In genomic region chr2:32251791-32252527, GRCm38 (mm10) we compare ENCODE assay signal across 13 mouse cellular contexts. TPM values are rescaled to one million over a fixed set of nuclear protein-coding genes. Genes with fewer than 3 reads are reported as not detected.
A peak's percentile ranks its signal among the peaks of the same experiment; 100 is the strongest.
DNase-seq lines count a peak whose midpoint lies in the region; ATAC-seq lines count a peak whose summit lies in the region.
"Had no signal": no experiment of that assay in that cellular context is flagged by ENCODE, and none has a peak within 500 bp of the region (broad histone marks: within the 10 kb centered on the region; RNA-seq: fewer than 3 reads in every experiment).

No protein-coding gene starts in this region.

- peaks cover 18% of the 10 kb centered on the region; the same call in 1 of the 2 replicates for H3K36me3 ChIP-seq in forebrain, embryonic 11.5 days (ENCODE audit: control insufficient read depth, insufficient read depth, low read length)

- H3K9me3 ChIP-seq in forebrain, embryonic 11.5 days (ENCODE audit: control insufficient read depth, low read length), result no peaks in the 10 kb centered on the region
- H3K9me3 ChIP-seq: heart, embryonic 15.5 days; hindbrain, embryonic 13.5 days had no signal

- H3K4me3 ChIP-seq in forebrain, embryonic 11.5 days (ENCODE audit: low read depth, low read length), result no peak overlapping the region
- H3K4me3 ChIP-seq: heart, embryonic 15.5 days; hindbrain, embryonic 13.5 days; megakaryocyte, embryonic 14.5 days had no signal

- no peaks in the 10 kb centered on the region for H3K27me3 ChIP-seq in forebrain, embryonic 11.5 days (ENCODE audit: control insufficient read depth, insufficient read depth, low read length)
- H3K27me3 ChIP-seq: heart, embryonic 15.5 days; hindbrain, embryonic 13.5 days; megakaryocyte, embryonic 14.5 days had no signal

- H3K4me2 ChIP-seq in forebrain, embryonic 11.5 days (ENCODE audit: low read depth, low read length, severe bottlenecking), result no peak overlapping the region
- H3K4me2 ChIP-seq: heart, embryonic 15.5 days; hindbrain, embryonic 13.5 days had no signal

- H3K27ac ChIP-seq in forebrain, embryonic 11.5 days (ENCODE audit: low read depth, low read length), result no peak overlapping the region
- H3K27ac ChIP-seq: heart, embryonic 15.5 days; hindbrain, embryonic 13.5 days; kidney, postnatal 0 days had no signal

- DNase-seq in adrenal gland, postnatal 10 days, result peak; percentile 68
- no peak for DNase-seq in adrenal gland, adult 18-20 months (ENCODE audit: low spot score in 2 of 2)
- DNase-seq in kidney, postnatal 25 days, result peak; percentile 35 to 66
- no peak for DNase-seq in kidney, postnatal 4 days
- peak; percentile 68 for DNase-seq in gastrocnemius, postnatal 25 days
- DNase-seq in skeletal muscle tissue, adult 2 months (ENCODE audit: low read depth, low spot score), result peak; percentile 76
- no peak for DNase-seq in forebrain, embryonic 11.5 days (ENCODE audit: low spot score)
- no peak for DNase-seq in left cerebral cortex, adult 8-10 months (ENCODE audit: low spot score in 2 of 2)
- DNase-seq: thymus, adult 18-20 months had no signal

- 89% methylated on average over 12 of the region's 12 CpGs for WGBS in forebrain, embryonic 11.5 days

- no peaks in the 10 kb centered on the region for H3K4me1 ChIP-seq in forebrain, embryonic 11.5 days (replicated peaks; ENCODE audit: control insufficient read depth, insufficient read depth, low read length)
- H3K4me1 ChIP-seq: heart, embryonic 15.5 days; hindbrain, embryonic 13.5 days had no signal

- ATAC-seq in forebrain, embryonic 11.5 days (replicated peaks; ENCODE audit: low FRiP score), result no peak

- H3K9ac ChIP-seq in forebrain, embryonic 11.5 days (ENCODE audit: low read length), result no peak overlapping the region
- H3K9ac ChIP-seq: heart, embryonic 15.5 days; hindbrain, embryonic 13.5 days had no signal

RNA-seq across cellular contexts. Expression of gene Uck1, which starts 8.0 kb away (rescaled TPM):
- 100 to 1,000 TPM; 129 to 184 TPM for total RNA-seq in adrenal gland, postnatal 10 days (2021)
- total RNA-seq in adrenal gland, adult 18-20 months (2021), result 100 to 1,000 TPM; 125 to 144 TPM
- 10 to 100 TPM; 12.0 to 13.0 TPM for total RNA-seq in gastrocnemius, postnatal 25 days (2021)
- polyA plus RNA-seq in forebrain, embryonic 11.5 days (2014; fragmentation: Nextera tagmentation; extraction: Ambion mirVana), result 78.4 and 89.0 TPM in 2 replicates
- 10 to 100 TPM; 42.9 to 51.6 (median 49.4) TPM for total RNA-seq in left cerebral cortex, adult 8-10 months (2022)

RNA-seq across cellular contexts. Expression of gene Pomt1, which starts 15.6 kb away (rescaled TPM):
- 10 to 100 TPM; 29.9 to 49.3 TPM for total RNA-seq in adrenal gland, postnatal 10 days (2021)
- total RNA-seq in adrenal gland, adult 18-20 months (2021), result 10 to 100 TPM; 33.5 to 38.7 TPM
- total RNA-seq in gastrocnemius, postnatal 25 days (2021), result 10 to 100 TPM; 13.7 to 14.7 TPM
- 26.3 and 33.3 TPM in 2 replicates for polyA plus RNA-seq in forebrain, embryonic 11.5 days (2014; fragmentation: Nextera tagmentation; extraction: Ambion mirVana)
- 10 to 100 TPM; 18.8 to 22.0 (median 19.8) TPM for total RNA-seq in left cerebral cortex, adult 8-10 months (2022)

RNA-seq across cellular contexts. Expression of gene Golga2, which starts 35.2 kb away (rescaled TPM):
- 10 to 100 TPM; 62.1 to 77.3 TPM for total RNA-seq in adrenal gland, postnatal 10 days (2021)
- total RNA-seq in adrenal gland, adult 18-20 months (2021), result 10 to 100 TPM; 70.5 to 75.4 TPM
- 10 to 100 TPM; 53.5 to 57.4 TPM for total RNA-seq in gastrocnemius, postnatal 25 days (2021)
- 22.4 and 22.6 TPM in 2 replicates for polyA plus RNA-seq in forebrain, embryonic 11.5 days (2014; fragmentation: Nextera tagmentation; extraction: Ambion mirVana)
- 10 to 100 TPM; 87.7 to 91.0 (median 89.3) TPM for total RNA-seq in left cerebral cortex, adult 8-10 months (2022)

RNA-seq across cellular contexts. Expression of gene Swi5, which starts 35.9 kb away (rescaled TPM):
- total RNA-seq in adrenal gland, postnatal 10 days (2021), result 100 to 1,000 TPM; 248 to 255 TPM
- total RNA-seq in adrenal gland, adult 18-20 months (2021), result 100 to 1,000 TPM; 291 to 303 TPM
- total RNA-seq in gastrocnemius, postnatal 25 days (2021), result 100 to 1,000 TPM; 112 to 120 TPM
- polyA plus RNA-seq in forebrain, embryonic 11.5 days (2014; fragmentation: Nextera tagmentation; extraction: Ambion mirVana), result 345 and 373 TPM in 2 replicates
- total RNA-seq in left cerebral cortex, adult 8-10 months (2022), result 100 to 1,000 TPM; 204 to 222 (median 213) TPM

Comparison
In these comparisons a context has a peak if more than half of its experiments do, and no peak if none do; other contexts are left out.
1. DNase-seq: peak in adrenal gland, postnatal 10 days (single experiment), kidney, postnatal 25 days (2 of 2), gastrocnemius, postnatal 25 days (single experiment) and skeletal muscle tissue, adult 2 months (single experiment); none in adrenal gland, adult 18-20 months (0 of 2), kidney, postnatal 4 days (0 of 2), forebrain, embryonic 11.5 days (single experiment) and left cerebral cortex, adult 8-10 months (0 of 2).